Mouse (Mus musculus) left cerebral cortex, adult 6 months (tissue): ENCODE results near the gene Zscan22. TPM values are rescaled to one million over a fixed set of nuclear protein-coding genes. Genes with fewer than 3 reads are reported as not detected.

Source experiments
- long read RNA-seq, 2 experiments: library from polyadenylated mRNA; unstranded; transcript quantifications; one replicate each; pipeline ENCODE4 v2.0.0; 2019 to 2020
- polyA plus RNA-seq: library from polyadenylated mRNA; unstranded; fragments of <200 nt; fragmentation: Nextera tagmentation; gene quantifications from 2 replicates; pipeline ENCODE4 v1.2.3, GENCODE M21; 2021

Gene Zscan22
- polyA plus RNA-seq = 9.4 and 10.1 TPM in 2 replicates
- long read RNA-seq, experiment 1, transcript Zscan22-202 (2 exons, 2,995 nt) = minor isoform, 11 of 40 reads
- long read RNA-seq, experiment 1, transcript Zscan22-203 (2 exons, 2,087 nt) = major isoform, 12 of 40 reads
- long read RNA-seq, experiment 1, partial matches to known transcripts = 0 of 40 reads
- long read RNA-seq, experiment 1, other reads (novel, unspliced or antisense) = 11 of 40 reads
- long read RNA-seq, experiment 2, partial matches to known transcripts = 0 of 3 reads
- long read RNA-seq, experiment 2, other reads (novel, unspliced or antisense) = 2 of 3 reads

DNA sequence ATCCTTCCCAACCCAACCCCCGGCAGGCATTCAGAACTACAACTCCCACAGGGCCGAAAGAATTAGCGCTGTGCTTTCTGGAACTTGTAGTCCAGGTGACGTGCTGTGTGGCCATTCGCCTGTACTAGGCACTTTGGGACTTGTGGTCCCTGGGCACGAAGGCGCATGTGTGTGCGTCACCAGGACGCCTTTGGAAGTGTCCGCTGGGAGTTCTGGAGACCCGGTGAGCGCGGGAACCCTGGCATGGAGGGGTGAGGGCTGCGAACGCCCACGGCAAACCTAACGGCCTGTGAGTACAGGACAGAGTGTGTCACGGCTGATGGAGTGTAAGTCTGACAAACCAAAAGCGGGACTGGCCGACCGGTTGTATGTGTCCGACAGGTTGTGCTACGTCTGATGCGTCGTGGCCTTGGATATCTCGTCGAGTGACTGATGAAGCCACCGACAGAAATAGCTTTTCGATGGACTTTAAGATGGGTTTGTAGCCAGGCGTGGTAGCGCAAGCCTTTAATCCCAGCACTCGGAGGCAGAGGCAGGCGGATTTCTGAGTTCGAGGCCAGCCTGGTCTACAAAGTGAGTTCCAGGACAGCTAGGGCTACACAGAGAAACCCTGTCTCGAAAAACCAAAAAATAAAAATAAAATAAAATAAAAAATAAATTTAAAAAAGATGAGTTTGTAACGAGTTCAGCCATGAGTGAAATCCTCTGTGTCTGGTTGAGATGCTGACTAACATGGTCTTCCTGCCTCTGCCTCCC is at the start of gene Zscan22:
Gene Zscan22 (plus strand): TSS at position 161 of the 756 bp plus-strand sequence.

DNA sequence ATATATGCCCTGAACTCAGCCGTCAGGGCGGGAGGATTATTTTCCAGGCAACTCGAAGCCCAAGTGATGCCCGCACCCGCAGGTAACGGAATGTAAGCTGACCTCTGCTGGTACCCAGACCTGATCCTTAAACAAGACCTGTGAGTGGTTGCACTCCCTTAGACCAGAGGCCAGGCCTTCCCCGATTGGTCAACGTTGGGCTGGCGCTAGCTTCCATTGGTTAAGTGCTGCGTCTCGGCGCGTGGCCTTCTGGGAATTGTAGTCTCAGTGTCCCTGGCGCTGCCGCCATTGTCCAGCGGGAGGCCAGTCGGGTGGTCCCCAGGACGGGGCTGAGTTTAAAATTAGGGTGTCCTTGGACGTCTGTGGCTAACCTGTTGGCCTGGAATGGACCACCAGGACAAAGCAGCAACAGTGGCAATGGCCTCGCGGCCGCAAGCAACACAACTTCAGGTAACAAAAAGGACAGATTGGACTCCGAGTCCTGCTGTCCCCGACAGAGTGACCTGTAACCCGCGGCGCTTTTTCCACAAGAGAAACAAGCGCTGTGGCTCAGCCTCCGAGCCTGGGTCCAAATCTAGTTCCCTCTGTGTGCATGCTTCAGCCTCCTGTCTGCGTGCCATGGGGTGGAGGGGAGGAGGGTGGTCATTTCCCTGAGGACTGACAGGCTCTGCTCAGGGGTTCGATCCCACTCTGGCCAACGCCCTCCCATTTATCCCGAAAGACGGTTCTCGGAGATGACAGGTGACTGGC is 16.5 kb upstream of the Zscan22 start, which contains the start of gene Zfp128:
Gene Zfp128 (plus strand): TSS at position 267 of the 750 bp plus-strand sequence.

DNA sequence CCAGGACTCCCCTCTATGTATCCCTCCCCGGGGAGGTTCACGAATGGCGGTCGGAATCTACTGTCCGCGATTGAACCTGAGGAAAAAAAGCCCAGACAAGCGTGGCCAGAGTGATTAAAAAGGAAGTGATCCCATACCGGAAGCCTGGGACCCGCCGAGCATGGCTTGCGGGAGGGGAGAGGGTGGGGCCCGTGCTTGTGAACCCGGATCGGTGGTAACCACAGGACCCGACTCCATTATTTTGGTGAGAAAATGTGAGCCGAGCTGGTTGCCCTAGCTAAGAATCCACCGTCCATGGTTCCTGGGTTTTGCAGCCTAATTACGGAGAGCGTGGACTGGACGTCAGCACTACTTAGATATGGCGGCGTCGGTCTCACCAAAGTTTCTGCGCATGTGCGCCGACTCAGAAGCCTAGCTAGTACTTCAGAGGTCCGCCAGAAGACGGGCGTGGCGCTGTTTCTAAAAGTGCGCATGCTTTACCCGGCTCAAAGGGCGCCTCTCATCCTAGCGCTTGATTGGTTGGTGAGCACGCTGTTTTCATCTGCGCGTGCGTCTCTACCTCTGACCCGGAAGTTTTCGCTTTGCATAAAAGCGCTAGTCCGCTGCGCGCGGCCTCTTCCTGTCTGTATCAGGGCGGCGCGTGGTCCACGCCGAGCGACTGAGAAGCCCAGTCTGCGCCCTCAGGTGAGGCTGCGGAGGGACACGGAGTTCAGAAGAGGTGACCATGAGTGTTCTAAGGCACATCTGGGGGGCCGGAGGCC is 24.3 kb downstream of the Zscan22 start, which contains the start of gene Rps5:
Gene Rps5 (plus strand): TSS at position 586 of the 761 bp plus-strand sequence.

GRCm38 (mm10) chr7:12927191-12927680 is 29.6 kb downstream of the Zscan22 start, which contains the start of gene Rnf225:
Gene Rnf225, plus strand, starts transcription at chr7:12927416.

Other genes with a start within 250 kb of the Zscan22 start
- not detected in 2 replicates for gene Vmn2r55, start 212.8 kb upstream of the Zscan22 start, polyA plus RNA-seq
- not detected in 2 replicates for gene Vmn2r56, start 162.8 kb upstream of the Zscan22 start, polyA plus RNA-seq
- gene Zscan18, start 94.2 kb upstream of the Zscan22 start, polyA plus RNA-seq = 5.4 and 7.1 TPM in 2 replicates
- gene Zfp329, start 79.0 kb upstream of the Zscan22 start, polyA plus RNA-seq = 9.1 and 9.8 TPM in 2 replicates
- 5.6 and 8.0 TPM in 2 replicates for gene Zfp110, start 63.1 kb upstream of the Zscan22 start, polyA plus RNA-seq
- gene Zfp128, start 16.6 kb upstream of the Zscan22 start, polyA plus RNA-seq = 3.0 and 3.7 TPM in 2 replicates
- 501 and 651 TPM in 2 replicates for gene Rps5, start 24.5 kb downstream of the Zscan22 start, polyA plus RNA-seq
- gene Rnf225, start 29.6 kb downstream of the Zscan22 start, polyA plus RNA-seq = 0.72 and 0.75 TPM in 2 replicates
- gene Zfp324, start 68.0 kb downstream of the Zscan22 start, polyA plus RNA-seq = 2.1 and 2.2 TPM in 2 replicates
- 3.5 and 3.7 TPM in 2 replicates for gene Zfp446, start 80.0 kb downstream of the Zscan22 start, polyA plus RNA-seq
- gene Slc27a5, start 100.4 kb downstream of the Zscan22 start, polyA plus RNA-seq = not detected in 2 replicates
- 54.8 and 98.3 TPM in 2 replicates for gene Trim28, start 101.3 kb downstream of the Zscan22 start, polyA plus RNA-seq
- 7.8 and 11.4 TPM in 2 replicates for gene Zbtb45, start 112.2 kb downstream of the Zscan22 start, polyA plus RNA-seq
- gene Chmp2a, start 137.0 kb downstream of the Zscan22 start, polyA plus RNA-seq = 313 and 375 TPM in 2 replicates
- gene Ube2m, start 140.5 kb downstream of the Zscan22 start, polyA plus RNA-seq = 24.0 and 50.3 TPM in 2 replicates
- 6.9 and 8.3 TPM in 2 replicates for gene Mzf1, start 156.9 kb downstream of the Zscan22 start, polyA plus RNA-seq
- not detected in 2 replicates for gene Vmn1r85, start 197.4 kb downstream of the Zscan22 start, polyA plus RNA-seq
- not detected in 2 replicates for gene Vmn1r86, start 222.1 kb downstream of the Zscan22 start, polyA plus RNA-seq
- gene Vmn1r87, start 242.3 kb downstream of the Zscan22 start, polyA plus RNA-seq = not detected in 2 replicates